Mouse (Mus musculus) MEL (cell line): ENCODE measurements at regions not wholly inside any gene's neighbourhood (a gene's known extent, or its start where the extent isn't known, plus 50 kb on each side); places are given as distances from the start of the nearest gene placed in this dataset.

ENCODE experiments used
- CTCF ChIP-seq, 3 experiments: IDR thresholded peaks in 2 of 3; conservative IDR thresholded peaks in 1 of 3; 2 replicates each; pipeline ENCODE4 v1.5.1; 2011 to 2012; ENCODE audit warnings: low read length in 3 of 3, low read depth in 2 of 3, mild to moderate bottlenecking in 2 of 3, improper control_type of control experiment in 1 of 3, inconsistent platforms in 1 of 3, mixed read lengths in 1 of 3, moderate library complexity in 1 of 3; ENCODE audit not compliant: control insufficient read depth in 1 of 3, insufficient read depth in 1 of 3, poor library complexity in 1 of 3, severe bottlenecking in 1 of 3
- EP300 ChIP-seq, 2 experiments: IDR thresholded peaks; 2 replicates each; pipeline ENCODE4 v1.6.1; 2011; ENCODE audit warnings: improper control_type of control experiment in 2 of 2, low read length in 2 of 2, low read depth in 1 of 2, mild to moderate bottlenecking in 1 of 2
- POLR2A ChIP-seq, 2 experiments: IDR thresholded peaks; 2 replicates each; pipeline ENCODE4 v1.6.1; 2011 to 2012; ENCODE audit warnings: low read length in 2 of 2, mild to moderate bottlenecking in 2 of 2, control low read depth in 1 of 2, improper control_type of control experiment in 1 of 2, low read depth in 1 of 2, moderate library complexity in 1 of 2; ENCODE audit not compliant: control insufficient read depth in 1 of 2, insufficient read depth in 1 of 2, poor library complexity in 1 of 2
- ZC3H11A ChIP-seq: IDR thresholded peaks from 2 replicates; pipeline ENCODE4 v1.6.1; 2012; ENCODE audit warnings: low read depth, mild to moderate bottlenecking, inconsistent platforms, low read length, improper control_type of control experiment
- ZKSCAN1 ChIP-seq: IDR thresholded peaks from 2 replicates; pipeline ENCODE4 v1.6.1; 2012; ENCODE audit warnings: low read depth, mild to moderate bottlenecking, inconsistent platforms, low read length, improper control_type of control experiment, moderate library complexity

DNA sequence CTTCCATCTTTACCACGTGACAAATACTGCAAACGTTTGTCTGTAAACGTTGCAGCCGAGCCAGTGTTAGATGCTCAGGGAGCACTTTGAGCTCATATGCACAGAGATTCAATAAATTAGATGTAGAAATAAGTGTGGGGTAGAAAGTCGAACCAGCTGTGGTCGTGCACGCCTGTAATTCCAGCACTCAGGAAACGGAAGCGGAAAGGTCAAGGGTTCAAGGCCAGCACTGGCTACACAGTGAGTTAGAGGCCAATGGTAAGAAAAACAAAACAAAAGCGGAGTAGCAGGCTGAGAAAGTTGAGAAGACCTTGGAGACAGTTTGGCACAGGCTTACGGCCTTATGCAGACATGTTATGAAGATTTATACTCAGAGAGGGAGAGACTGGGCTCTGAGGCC is 133.6 kb upstream of the Rxylt1 start:
- no peak for TF ChIP-seq EP300 (IDR thresholded peaks at IDR 0.05; ENCODE audit: low read depth in 1 of 2, low read length in 2 of 2)
- no peak for TF ChIP-seq ZKSCAN1
- no peak for TF ChIP-seq POLR2A (IDR thresholded peaks at IDR 0.05; ENCODE audit: control insufficient read depth in 1 of 2, insufficient read depth in 1 of 2, low read depth in 1 of 2, low read length in 2 of 2, poor library complexity in 1 of 2)
- no peak for TF ChIP-seq CTCF (IDR thresholded peaks at IDR 0.05 in 2 of 3, conservative IDR thresholded peaks at IDR 0.05 in 1 of 3; ENCODE audit: control insufficient read depth in 1 of 3, insufficient read depth in 1 of 3, low read depth in 2 of 3, low read length in 3 of 3, poor library complexity in 1 of 3, severe bottlenecking in 1 of 3)
- no peak for TF ChIP-seq ZC3H11A
